Mouse (Mus musculus): ENCODE results near the gene Myoz1. TPM values are rescaled to one million over a fixed set of nuclear protein-coding genes. Genes with fewer than 3 reads are reported as not detected.

The Myoz1 gene
- total and polyA plus RNA-seq, 3 experiments: not detected

Small RNA genes within 50 kb of the gene (microRNA-seq; reads per million reads assigned to microRNA genes)
- 0.41 to 0.88 reads per million in 2 experiments for gene Mir6946

Other genes starting within 250 kb of the Myoz1 start
- 1 to 10 TPM; 1.1 to 2.9 TPM for gene Cfap70, start 204.3 kb downstream of the Myoz1 start, total RNA-seq (2021)
- 0.06 and 0.12 TPM in 2 replicates for gene Cfap70, start 204.3 kb downstream of the Myoz1 start, polyA plus RNA-seq (2012; rRNA removed)
- 100 to 1,000 TPM; 109 to 121 TPM for gene Anxa7, start 176.4 kb downstream of the Myoz1 start, total RNA-seq (2021)
- 133 and 139 TPM in 2 replicates for gene Anxa7, start 176.4 kb downstream of the Myoz1 start, polyA plus RNA-seq (2012; rRNA removed)
- gene Mss51, start 159.6 kb downstream of the Myoz1 start, total RNA-seq (2021): under 1 TPM; 0.21 to 0.61 TPM
- gene Mss51, start 159.6 kb downstream of the Myoz1 start, polyA plus RNA-seq (2012; rRNA removed): 0.07 and 0.10 TPM in 2 replicates
- gene Ppp3cb, start 110.0 kb downstream of the Myoz1 start, total RNA-seq (2021): 10 to 100 TPM; 55.2 to 71.6 TPM
- 2.1 and 2.8 TPM in 2 replicates for gene Ppp3cb, start 110.0 kb downstream of the Myoz1 start, polyA plus RNA-seq (2012; rRNA removed)
- gene Usp54, start 15.5 kb downstream of the Myoz1 start, total RNA-seq (2021): 10 to 100 TPM; 11.3 to 12.1 TPM
- 4.7 and 5.6 TPM in 2 replicates for gene Usp54, start 15.5 kb downstream of the Myoz1 start, polyA plus RNA-seq (2012; rRNA removed)
- gene Synpo2l, start 11.8 kb upstream of the Myoz1 start, total RNA-seq (2021): under 1 TPM; 0.17 to 0.35 TPM
- gene Synpo2l, start 11.8 kb upstream of the Myoz1 start, polyA plus RNA-seq (2012; rRNA removed): 0.13 and 0.35 TPM in 2 replicates
- 100 to 1,000 TPM; 109 to 142 TPM for gene Sec24c, start 17.8 kb upstream of the Myoz1 start, total RNA-seq (2021)
- gene Sec24c, start 17.8 kb upstream of the Myoz1 start, polyA plus RNA-seq (2012; rRNA removed): 283 and 329 TPM in 2 replicates
- gene Fut11, start 38.4 kb upstream of the Myoz1 start, total RNA-seq (2021): 10 to 100 TPM; 15.5 to 18.0 TPM
- 47.8 and 51.2 TPM in 2 replicates for gene Fut11, start 38.4 kb upstream of the Myoz1 start, polyA plus RNA-seq (2012; rRNA removed)
- gene Chchd1, start 46.5 kb upstream of the Myoz1 start, total RNA-seq (2021): 10 to 100 TPM; 66.6 to 93.6 TPM
- 5.9 and 8.5 TPM in 2 replicates for gene Chchd1, start 46.5 kb upstream of the Myoz1 start, polyA plus RNA-seq (2012; rRNA removed)
- 100 to 1,000 TPM in 1 of 2 experiments, 10 to 100 TPM in 1; 95.8 to 128 TPM for gene Zswim8, start 51.0 kb upstream of the Myoz1 start, total RNA-seq (2021)
- 279 and 287 TPM in 2 replicates for gene Zswim8, start 51.0 kb upstream of the Myoz1 start, polyA plus RNA-seq (2012; rRNA removed)
- 10 to 100 TPM; 24.6 to 25.0 TPM for gene Ndst2, start 78.0 kb upstream of the Myoz1 start, total RNA-seq (2021)
- gene Ndst2, start 78.0 kb upstream of the Myoz1 start, polyA plus RNA-seq (2012; rRNA removed): 34.9 and 35.9 TPM in 2 replicates
- 10 to 100 TPM; 51.4 to 67.7 TPM for gene Camk2g, start 137.5 kb upstream of the Myoz1 start, total RNA-seq (2021)
- 41.7 and 42.8 TPM in 2 replicates for gene Camk2g, start 137.5 kb upstream of the Myoz1 start, polyA plus RNA-seq (2012; rRNA removed)
- gene Plau, start 180.1 kb upstream of the Myoz1 start, total RNA-seq (2021): 10 to 100 TPM; 31.2 to 64.4 TPM
- 1.8 and 1.9 TPM in 2 replicates for gene Plau, start 180.1 kb upstream of the Myoz1 start, polyA plus RNA-seq (2012; rRNA removed)